Mouse (Mus musculus): ENCODE results near the gene Serpind1.

Gene Serpind1

DNA sequence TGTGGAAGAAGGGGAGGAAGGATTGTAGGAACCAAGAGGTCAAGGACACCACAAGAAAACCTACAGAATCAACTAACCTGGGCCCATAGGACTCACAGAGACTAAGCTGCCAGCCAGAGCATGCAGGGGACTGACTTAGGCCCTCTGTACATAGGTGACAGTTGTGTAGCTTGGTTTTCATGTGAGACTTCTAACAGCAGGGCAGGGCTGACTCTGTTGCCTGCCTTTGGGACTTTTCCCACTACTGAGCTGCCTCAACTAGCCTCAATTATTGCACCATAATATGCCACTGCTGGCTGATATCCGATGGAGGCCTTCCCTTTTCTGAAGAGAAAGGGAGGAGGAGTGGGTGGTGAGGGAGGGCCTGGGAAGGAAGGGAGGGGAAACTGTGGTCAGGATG is 15.6 kb downstream of the Serpind1 start:
- DNase-seq (ENCODE audit: low read depth, low spot score): no peak

DNA sequence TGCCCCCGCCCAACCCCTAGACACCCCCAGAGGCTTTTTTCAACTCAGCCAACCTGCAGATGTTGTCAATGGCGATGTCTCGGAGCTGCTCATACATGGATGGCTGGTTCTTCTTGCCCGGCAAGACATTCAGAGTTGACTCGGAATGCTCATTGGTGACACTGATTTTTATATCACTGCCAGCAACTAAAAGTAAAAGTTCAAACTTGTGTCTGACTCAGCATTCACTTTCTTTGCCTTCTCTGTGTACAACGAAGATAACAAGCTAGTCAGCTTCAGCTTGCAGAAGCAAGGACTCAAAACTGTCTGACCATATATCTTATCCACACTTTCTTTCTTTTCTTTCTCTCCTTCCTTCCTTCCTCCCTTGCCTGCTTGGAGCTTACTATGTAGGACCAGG is 24.9 kb downstream of the Serpind1 start:
- DNase-seq (ENCODE audit: low read depth, low spot score): no peak

DNA sequence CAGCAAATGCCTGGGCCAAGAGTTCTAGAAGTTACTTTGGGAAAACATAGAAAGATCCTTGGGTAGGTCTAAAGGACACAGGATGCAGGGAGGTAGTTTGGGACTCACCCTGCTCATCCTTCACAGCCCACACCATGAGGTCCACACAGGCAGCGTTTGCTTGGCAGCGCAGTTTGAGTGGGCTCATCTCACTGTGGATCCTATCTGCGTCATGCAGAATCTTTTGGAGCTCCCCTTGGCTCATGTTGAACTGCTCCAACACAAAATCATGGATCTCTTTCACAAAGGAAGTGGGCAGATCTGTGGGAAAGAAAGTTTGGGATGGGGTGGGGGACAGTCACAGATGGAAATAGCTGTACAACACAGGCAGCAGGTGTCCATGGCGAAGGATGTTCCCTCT is 27.6 kb downstream of the Serpind1 start:
- DNase-seq (ENCODE audit: low read depth, low spot score): no peak

DNA sequence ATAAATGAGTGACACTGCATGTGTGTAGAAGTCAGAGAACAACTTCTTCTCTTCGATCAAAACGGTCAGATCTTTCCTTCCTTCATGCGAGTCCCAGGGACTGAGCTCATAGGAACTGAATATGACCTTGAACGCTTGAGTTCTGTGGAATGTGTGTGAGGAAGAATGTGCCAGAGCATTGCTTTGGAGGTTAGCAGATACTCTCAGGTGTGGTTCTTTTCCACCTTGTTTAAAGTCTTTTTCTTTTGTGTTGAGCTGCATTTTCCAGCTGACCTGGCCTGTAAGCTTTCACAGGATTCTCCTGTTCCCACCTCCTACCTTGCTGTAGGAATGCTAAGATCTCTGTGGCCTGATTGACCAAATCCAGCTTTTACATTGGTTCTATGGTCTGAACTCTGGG is 51.1 kb downstream of the Serpind1 start:
- no peak for DNase-seq (ENCODE audit: low read depth, low spot score)

DNA sequence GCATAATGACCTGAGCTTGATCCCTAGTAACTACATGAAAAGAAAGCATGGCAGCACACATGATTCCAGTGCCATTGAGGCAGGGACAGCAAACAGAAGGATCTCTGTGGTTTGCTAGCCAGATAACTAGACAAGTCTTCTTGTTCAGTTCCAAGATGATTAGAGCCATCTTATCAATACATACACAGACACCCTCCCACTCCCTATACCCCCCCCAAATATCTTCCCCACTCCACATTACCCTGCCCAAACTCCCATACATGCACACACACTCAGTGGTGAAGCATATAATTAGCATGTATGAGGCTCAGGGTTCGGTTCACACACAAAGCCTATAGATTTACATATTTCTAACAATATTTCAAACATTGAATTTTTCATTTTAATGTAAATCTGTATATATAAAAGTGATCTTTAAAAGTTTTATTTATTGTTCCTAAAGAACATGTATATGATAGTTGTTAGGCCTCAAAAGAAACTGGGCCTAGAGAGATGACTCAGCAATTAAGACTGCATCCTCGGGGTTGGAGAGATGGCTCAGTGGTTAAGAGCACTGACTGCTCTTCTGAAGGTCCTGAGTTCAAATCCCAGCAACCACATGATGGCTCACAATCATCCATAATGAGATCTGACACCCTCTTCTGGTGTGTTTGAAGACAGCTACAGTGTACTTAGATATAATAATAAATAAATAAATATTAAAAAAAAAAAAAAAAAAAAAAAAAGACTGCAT is 52.6 kb downstream of the Serpind1 start:
- DNase-seq (ENCODE audit: low read depth, low spot score): no peak

DNA sequence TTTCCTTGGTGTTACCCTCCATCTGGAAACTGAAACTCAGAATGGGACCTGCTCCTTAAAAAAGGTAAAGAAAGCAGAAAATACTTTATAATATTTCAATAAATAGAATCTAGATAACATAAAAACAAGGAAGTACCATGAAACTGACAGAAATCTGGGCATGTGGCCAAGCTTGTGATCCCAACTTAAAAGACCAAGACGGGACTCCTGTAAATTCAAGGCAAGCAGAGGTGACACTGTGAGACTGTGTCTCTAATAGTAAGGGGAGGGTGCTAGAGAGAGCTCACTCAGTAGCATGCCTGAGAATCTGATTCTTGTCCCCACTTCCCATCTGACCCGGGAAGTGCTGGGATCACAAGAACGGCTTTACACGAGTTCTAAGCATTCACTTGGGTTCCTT is 61.6 kb downstream of the Serpind1 start:
- no peak for DNase-seq (ENCODE audit: low read depth, low spot score)

Data from c-Kit-negative CD71-positive TER-119-positive erythroid progenitor cells, embryonic 14.5 days (primary cell).